Mouse (Mus musculus): ENCODE results near the gene Ccdc6. TPM values are rescaled to one million over a fixed set of nuclear protein-coding genes. Genes with fewer than 3 reads are reported as not detected.
A peak's percentile ranks its signal among the peaks of the same experiment; 100 is the strongest.

Ccdc6 gene
- total RNA-seq (2015) (27.7 and 28.2 TPM in 2 replicates), total RNA-seq (2017) (18.2 and 21.6 TPM in 2 replicates)

GRCm38 (mm10) chr10:70096366-70097188, at the start of gene Ccdc6:
Ccdc6 (plus strand) TSS chr10:70097121.
- ATAC-seq (replicated peaks; ENCODE audit: poor library complexity), result peak; percentile 68

DNA sequence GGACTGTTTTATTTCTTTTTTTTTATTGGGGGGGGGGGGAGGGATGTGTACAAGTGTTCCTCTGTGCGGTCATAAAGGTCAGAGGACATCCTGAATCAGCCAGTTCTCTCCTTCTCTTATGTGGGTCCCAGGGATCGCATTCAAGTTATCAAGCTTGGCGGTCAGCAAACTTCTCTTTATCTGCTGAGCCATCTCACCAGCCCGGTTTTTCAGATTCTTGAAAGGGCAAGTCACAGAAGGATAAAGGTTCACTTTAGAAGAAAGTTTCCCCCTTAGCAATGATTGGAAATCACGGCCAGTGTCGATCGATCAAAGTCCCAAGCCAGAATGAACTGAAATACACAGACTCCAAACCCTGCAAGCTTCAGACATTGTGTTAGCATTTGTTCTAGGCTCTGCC, 47.1 kb upstream of the Ccdc6 start:
- ATAC-seq (replicated peaks; ENCODE audit: poor library complexity), result no peak

- ATAC-seq (replicated peaks; ENCODE audit: poor library complexity), result no peak
Observed at GRCm38 (mm10) chr10:70055291-70055690, 41.6 kb upstream of the Ccdc6 start.

DNA sequence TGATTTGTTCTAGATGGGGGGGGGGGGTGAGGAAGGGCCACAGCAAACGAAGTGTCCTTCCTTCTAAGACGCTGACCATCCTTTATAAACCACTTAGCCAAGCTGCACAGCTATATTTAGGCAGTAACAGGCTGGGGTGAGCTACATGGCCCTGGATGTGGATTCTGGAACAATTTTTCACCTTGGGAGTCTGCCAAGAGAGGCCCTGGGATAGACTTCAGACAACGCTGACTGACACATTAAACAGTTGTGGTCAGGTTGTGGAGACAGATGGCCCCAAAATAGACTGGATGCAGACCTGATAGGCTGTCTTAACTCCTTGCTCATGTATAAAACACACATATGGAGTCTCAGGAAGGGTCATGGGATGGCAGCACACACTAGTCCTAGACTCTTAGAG, 39.9 kb upstream of the Ccdc6 start:
- no peak for ATAC-seq (replicated peaks; ENCODE audit: poor library complexity)

DNA sequence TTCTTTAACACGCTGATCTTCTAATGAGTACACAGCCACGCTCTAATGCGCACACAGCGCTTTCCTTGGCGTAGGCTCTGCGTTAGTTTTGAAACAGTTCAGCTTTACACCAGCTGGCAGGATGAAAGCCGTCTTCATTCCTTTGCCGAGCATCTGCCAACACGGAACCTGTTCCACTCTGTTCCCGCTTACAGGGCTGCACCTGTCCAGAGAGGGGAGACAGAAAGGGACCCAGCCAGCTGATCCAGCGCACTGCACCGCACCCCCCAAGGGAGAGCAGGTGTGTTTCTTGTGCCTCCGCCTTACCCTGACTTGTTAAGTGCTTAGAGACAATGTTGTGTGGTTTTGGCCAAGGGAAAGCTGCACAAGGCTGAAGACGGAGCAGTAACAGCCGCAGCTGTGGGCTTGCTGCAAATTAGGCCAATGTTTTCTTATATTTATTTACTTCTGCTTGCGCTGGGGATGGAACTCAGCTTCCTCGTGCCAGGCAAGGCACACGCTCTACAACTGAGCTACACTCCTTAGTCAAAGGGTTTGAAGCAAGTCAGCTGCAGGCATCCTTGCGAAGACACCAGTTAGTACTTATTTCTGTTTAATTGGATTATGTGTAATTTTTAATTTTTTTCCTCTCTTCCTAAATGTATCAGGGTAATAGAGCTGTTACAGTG, 36.8 kb upstream of the Ccdc6 start:
- ATAC-seq (replicated peaks; ENCODE audit: poor library complexity), result no peak

DNA sequence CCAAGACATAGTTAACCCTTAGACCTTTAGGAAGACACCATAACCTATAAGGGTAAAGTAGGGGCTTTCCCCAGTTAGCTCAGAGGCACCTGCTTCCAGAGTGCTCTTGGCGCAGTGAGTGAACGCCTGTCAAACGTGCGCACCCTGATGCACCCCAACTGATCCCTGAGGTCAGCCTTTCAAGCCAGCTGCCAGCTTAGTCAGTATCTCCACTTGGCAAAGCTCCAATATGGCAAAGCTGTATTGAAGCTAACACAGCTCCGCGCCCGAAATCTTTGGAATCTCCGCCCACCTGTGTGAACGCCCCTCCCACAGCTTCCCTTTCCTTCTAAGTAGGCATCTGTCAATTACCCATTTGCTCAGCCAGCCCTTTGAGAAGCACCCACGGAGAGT, 36.2 kb upstream of the Ccdc6 start:
- 0 out of 2 replicates have a peak, but pooled peaks have one; percentile 17 for ATAC-seq (replicated peaks; ENCODE audit: poor library complexity)

DNA sequence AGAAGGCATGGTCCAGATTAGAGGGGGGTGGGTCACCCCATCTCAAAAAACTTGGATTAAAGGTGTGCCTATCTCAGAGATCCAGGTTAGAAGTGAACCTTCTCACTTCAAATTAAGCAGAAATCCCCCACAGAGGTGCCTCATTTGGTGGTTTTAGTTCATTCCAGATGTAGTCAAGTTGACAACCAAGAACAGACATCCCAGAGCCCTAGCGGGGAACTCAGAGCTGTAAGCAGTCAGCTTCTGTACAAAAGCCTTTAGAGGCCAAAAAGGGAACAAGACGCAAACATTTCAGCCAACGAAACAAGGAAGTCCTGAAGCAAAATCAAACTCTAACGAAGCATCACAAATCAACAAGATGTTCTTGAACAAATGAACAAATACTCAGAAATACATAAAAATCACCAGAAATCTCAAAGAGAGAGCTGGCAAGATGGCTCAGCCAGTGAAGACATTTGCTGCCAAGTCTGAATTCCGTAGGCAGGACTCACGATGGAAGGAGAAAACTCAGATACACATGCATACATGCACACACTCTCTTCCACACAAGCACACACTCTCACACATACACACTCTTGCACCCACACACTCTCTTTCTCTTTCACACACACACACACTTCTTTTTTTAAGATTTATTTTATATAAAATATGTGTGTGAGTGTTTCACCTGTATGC, 32.9 kb upstream of the Ccdc6 start:
- ATAC-seq (replicated peaks; ENCODE audit: poor library complexity), result no peak

- ATAC-seq (replicated peaks; ENCODE audit: poor library complexity), result no peak
Observed at GRCm38 (mm10) chr10:70065191-70065590, 31.7 kb upstream of the Ccdc6 start.

GRCm38 (mm10) chr10:70066497-70067168, 30.3 kb upstream of the Ccdc6 start:
- no peak for ATAC-seq (replicated peaks; ENCODE audit: poor library complexity)

DNA sequence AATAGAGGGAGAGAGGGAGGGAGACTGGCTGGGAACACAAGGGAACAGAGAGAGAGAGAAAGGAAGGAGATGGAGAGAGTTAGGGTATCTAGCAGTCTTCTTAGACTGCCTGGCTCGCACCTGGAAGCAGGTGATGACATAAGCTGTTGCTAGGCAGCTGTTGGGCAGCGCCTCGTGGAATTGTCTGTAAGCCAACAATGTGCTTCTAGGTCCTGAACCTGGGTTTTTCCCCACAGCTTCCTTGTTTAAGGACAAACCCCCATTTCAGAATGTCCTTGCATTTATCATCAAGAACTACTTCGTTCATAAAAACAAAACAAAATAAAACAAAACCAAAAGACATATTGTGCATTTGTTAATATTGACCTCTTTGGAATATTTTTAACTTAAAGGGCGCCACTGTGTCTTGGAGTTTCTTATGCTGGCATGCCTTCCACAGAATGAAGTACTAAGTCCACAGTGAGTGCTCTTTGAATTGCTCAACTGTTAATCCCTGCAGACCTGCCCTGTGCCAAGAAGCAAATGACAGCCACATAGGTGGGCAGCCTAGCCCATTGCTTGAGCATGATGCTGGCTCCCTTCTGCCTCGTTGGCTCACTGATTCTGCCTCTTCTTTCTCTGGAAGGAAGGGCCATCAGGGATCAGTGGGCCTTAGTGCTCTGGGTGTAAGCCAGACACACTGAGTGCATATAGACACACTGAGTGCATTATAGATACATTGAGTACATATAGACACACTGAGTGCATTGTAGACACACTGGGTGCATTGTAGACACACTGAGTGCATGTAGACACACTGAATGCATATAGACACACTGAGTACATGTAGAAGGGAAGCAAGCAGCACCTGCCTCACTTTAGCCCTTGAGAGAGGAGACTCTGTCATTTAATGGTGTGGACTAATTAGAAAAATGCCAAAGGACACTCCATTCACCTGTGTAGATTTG, 29.5 kb upstream of the Ccdc6 start:
- ATAC-seq (replicated peaks; ENCODE audit: poor library complexity), result no peak

DNA sequence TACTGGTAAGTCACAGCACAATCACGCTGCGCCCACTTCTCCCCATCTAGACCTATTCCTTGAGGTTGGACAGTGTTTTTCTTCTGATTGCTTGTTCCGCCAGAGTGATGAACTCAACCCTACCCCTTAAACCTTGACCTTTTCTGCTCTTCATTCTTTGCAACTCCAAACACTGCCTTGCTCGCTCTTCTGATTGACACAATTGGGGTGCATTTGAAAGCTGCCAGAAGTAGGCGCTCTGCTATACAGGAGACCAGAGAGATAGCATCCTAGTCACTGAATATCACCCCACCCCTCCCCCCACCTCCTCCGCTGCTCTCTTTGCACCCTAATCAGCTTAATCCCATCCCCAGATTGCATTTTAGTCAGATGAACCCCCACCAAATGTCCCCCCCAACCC, 27.6 kb upstream of the Ccdc6 start:
- no peak for ATAC-seq (replicated peaks; ENCODE audit: poor library complexity)

DNA sequence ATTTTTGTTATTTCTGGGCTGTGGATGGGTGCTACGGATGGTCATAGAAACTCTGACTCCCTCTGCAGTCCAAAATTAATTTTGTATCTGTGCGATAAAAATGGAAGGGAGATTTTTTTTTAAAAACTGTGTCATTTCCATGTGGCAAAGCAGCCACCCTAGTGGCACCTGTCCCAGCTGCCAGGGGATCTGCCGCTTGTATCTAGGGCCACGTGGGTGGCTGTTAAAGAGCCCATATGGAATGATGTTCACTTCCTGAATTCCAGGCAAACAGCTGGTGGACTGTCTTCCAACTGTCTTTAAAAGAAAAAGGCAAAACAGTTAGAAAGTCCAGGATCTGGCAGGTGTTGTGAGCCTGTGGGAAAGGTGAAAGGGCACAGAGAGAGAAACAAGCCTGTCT, 25.6 kb upstream of the Ccdc6 start:
- no peak for ATAC-seq (replicated peaks; ENCODE audit: poor library complexity)

DNA sequence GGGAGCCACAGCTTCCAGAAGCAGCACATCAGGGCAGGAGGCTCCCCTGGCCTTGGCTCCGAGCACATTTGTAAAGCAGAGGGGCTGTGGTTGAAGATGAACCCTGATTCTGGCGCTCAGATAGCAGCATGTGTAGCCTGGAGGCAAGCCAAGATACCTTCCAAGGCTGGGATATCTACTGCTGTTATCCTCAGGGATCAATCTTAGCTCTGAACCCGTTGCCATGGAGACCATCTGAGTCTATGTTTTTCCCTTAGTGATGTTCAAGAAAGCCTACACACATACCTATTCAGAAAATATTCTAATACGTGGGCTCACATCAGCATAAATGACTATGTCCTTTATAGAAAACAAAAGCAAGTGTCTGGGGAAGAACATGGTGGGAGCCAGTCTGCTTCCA, 19.5 kb upstream of the Ccdc6 start:
- ATAC-seq (replicated peaks; ENCODE audit: poor library complexity), result no peak

GRCm38 (mm10) chr10:70080908-70081307, 16.0 kb upstream of the Ccdc6 start:
- no peak for ATAC-seq (replicated peaks; ENCODE audit: poor library complexity)

DNA sequence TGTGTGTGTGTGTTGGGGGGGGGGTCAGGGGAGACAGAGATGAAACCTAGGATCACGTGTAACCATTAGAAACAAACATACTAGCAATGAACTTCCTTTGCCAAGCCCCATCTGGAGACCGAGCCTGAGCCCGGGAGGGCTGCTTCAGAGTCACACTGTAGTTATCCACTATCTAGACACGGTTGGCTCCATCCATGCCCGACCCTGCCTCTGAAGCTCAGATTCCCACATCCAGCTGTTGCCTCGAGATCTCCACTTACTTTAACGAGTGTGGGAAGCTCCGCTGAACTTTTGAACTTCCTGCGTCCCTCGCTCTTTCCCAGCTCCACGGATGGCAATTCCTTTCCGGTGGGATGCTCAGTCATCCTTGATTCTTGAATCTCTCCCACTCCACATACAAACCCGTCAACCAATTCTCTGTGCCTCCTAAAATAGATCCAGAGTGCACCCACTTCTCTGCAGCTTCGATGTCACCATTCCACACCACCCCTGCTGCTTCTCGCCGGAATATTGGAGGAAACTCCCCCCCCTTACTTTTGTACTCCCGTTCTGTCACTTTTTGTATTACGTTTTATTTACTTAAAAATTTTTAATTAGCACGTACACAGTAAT, 15.3 kb upstream of the Ccdc6 start:
- ATAC-seq (replicated peaks; ENCODE audit: poor library complexity), result no peak

DNA sequence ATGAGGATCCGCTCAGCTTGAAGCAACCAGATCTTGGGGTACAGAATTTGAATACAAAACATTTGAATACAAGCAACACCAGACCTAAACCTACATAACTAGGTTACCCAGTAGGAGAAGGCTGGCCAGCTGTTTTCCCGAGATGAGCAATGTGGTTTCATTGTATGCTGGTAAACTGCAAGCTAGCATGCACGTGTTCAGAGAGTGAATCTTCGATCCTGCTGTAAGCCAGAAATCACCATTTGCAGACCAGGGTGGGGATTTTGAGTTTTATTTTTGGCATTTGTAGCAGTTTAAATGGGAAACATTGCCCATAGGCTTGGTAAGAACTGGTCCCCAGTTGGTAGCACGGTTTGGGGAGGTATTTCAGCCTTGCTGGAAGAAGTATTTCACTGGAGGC, 13.7 kb upstream of the Ccdc6 start:
- ATAC-seq (replicated peaks; ENCODE audit: poor library complexity), result no peak

DNA sequence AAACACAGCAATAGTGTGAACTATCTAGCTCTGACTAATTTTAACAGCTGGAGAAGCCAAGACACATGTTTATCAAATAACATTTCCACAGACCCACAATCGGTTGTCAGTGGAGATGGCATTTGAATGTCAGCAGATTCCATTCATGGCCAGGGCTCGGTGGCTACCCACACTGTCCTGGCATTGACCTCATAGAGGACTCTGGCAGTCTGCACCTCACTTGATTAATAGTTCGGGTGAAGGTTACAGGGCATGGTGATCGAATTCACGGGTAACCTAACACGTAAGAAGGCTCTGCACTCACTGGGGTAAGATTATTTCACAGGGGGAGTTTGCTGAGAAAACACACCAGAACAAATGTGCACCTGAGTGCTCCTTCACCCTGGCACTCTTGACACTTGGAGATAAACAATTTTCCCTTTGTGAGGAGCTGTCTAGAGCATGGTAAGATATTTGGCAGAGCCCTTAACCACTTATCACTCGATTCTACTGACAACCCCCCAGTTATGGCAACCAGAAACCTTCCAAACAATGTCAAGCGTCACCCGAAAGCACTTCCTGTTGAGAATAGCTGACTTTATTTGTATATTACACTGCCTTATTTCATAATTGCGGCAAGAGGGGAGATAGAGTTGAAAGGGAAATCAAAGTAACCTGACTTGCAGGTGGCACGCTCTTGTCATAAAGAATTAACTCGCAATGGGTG, 11.5 kb upstream of the Ccdc6 start:
- ATAC-seq (replicated peaks; ENCODE audit: poor library complexity), result no peak

- ATAC-seq (replicated peaks; ENCODE audit: poor library complexity), result no peak
Observed at GRCm38 (mm10) chr10:70088788-70089187, 8.1 kb upstream of the Ccdc6 start.

- no peak for ATAC-seq (replicated peaks; ENCODE audit: poor library complexity)
Observed at GRCm38 (mm10) chr10:70091876-70092462, 5.0 kb upstream of the Ccdc6 start.
